Mouse (Mus musculus): ENCODE data around the gene Slc37a1.
A peak's percentile ranks its signal among the peaks of the same experiment; 100 is the strongest.

Gene Slc37a1

DNA sequence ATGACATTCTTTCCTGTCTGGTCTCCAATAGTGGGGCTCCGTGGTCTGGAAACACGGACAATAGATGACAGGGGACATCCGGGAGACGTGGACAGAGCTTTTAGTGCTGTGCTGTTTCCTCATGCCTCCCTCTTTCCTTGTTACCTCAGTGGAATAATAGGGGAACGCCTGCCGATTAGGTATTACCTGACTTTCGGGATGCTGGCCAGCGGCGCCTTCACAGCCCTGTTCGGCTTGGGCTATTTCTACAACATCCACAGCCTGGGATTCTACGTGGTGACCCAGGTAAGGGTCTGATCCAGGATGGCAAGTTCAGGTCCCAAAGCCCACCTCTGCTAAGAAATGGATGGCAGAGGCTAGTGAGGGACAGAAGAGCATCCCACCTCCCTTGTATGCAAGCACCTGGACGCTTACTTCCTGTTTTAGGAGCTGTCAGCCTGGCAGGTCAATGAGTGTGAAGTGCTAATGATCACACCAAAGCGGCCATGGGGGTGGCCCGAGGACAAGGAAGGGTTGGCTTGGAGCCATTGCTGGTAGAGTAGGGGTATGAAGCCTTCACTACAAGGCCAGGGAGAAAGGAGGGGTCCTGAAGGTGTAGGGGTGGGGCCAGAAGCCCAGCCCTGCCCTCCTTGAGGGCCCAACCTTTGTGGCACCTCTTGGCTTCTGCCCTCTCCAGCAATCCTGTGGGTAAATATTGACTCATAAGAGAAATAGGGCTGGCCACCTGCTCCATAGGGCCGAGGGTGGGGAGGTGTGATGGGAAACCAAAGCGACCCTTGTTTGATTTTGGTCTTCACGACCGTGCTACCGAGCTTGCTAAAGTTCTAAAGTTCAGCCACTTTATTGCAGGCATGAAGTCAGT is 32.5 kb downstream of the Slc37a1 start:
- DNase-seq (ENCODE audit: low spot score): no peak

DNA sequence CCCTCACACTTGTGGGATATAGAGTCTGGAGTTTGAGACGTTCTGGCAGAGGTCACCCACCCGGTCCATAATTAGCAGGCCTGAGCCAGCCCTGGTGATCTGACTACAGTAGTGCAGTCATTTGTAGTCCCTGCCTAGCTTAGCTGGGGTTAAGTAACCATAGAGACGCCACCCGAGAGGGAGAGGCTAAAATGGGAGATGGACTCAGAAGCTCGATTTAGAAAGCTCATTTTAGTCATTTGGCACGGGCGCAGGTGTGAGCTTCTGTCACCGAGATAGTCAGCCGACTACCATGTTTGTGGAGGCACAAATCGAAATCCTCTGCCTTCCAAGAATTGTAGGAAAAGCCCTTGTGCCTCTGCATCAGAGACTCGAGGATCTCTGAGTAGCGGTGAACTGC is 34.8 kb downstream of the Slc37a1 start:
- no peak for DNase-seq (ENCODE audit: low spot score)

DNA sequence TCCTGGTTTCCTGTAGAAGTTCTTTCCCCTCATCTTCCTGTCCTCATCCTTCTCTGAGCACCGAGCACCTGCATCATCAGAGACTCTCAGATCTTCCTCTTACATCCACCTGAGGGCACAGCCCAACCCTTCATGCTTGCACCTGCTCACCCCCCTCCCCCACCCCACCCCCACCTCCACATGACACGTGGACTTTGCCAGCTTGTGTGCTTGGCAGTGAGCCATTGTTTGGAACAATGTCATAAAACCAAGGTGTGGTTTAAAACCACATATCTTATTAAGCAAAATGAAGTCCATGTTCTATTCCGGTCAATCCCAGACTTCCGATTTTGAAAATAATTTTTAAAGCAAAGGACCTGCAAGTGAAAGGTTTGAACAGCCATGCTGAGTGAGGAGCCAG is 35.9 kb downstream of the Slc37a1 start:
- DNase-seq (ENCODE audit: low spot score): no peak

DNA sequence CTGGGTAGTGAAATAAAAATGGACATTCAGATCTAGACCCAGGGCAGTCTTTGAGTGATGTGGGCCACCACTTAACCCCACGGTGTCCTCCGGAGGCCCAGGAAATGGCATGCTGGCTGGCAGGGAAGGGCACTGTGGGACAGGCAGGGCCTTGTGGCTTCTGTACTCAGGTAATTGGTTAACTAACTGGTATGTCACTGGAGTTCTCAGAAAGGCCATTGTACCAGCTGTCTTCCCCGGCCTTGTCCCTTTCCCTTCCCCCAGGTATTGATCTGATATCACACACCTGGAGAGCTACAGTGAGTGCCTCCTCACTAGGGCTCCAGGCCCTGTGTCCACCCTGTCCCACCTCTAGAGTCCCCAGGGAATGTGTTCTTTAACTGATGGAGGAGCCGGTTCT is 36.8 kb downstream of the Slc37a1 start:
- DNase-seq (ENCODE audit: low spot score): no peak

DNA sequence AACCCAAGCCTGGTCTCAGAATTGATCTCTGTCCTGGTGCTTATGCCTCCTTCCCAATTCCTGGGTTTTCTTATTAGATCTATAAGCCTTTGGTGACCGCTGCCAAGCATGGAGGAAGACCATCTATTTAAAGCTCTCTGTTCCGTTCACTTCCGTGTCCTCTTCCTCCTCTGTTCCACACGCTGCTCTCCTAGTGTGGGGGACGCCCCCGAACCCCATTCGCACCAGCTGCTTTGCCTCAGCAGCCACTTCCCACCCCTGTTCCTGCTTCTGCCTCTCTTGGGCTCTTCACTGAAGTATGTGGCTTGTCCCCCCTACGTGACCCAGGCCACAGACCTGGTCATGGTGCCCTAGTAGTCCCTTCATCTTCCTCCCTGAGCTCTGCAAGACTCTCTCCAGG is 37.6 kb downstream of the Slc37a1 start:
- no peak for DNase-seq (ENCODE audit: low spot score)

DNA sequence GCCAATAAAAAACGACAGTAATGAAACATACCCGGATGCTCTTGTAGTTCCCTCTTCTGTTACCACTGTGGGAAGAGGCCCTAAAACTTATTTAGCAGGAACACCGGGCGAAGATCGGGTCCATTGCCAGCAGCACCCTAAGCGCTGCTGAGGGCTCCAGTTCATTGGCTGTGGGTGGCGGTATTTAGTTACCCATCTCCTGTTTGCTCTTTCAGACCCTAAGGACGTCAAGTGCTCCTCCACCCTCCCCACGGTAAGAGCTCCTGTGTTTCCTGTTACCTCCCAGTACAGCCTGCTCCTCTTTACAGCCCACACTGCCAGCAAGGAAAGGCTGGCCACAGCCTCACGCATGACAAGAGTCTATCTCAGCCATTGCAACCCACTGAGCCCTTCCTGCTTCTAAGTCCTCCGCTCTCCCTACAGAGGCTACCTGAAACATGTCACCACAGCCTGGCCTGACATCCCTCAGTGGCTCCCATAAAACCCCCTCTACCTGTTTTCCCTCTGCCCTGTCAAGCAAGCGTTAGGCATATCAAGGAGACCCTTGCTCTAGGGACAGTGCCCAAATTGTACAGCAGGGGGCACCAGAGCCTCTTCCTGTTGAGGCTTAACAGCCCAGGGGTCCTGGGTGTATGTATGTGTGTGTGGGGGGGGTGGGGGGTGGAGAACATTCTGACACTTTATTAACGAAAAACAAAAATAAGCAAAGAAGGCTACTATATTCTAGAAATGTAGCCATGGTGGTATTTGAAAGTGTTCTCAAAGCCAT is 39.0 kb downstream of the Slc37a1 start:
- DNase-seq (ENCODE audit: low spot score): peak; percentile 70

DNA sequence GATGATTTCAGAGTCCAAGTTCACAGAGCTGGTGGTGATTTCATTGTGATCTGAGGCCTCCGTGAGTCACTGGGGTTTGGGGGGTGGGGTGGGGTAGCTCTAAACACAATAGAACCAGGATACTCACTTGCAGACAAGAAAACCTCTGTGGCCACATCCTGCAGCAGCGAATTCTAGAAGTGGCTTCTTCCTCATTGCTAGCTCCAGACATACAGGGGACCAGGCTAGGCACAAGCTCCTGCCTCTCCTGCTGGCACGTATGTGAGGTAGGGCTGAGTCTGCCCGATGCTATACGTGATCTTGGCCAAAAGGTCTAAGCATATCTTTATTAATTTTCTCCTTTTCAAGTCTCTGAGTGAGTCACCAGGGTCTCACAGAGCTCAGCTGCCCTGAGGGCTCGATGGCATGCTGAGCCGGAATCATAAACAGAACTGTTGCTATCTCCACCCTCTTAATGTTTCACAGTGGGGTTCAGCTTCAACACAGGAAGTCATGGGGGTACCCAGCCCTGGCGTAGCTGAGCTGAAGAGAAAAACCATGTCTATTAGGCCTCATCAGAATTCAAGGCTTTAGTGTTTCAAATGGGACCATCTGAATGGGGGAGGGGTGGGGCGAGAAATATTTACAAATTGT is 39.7 kb downstream of the Slc37a1 start:
- no peak for DNase-seq (ENCODE audit: low spot score)

DNA sequence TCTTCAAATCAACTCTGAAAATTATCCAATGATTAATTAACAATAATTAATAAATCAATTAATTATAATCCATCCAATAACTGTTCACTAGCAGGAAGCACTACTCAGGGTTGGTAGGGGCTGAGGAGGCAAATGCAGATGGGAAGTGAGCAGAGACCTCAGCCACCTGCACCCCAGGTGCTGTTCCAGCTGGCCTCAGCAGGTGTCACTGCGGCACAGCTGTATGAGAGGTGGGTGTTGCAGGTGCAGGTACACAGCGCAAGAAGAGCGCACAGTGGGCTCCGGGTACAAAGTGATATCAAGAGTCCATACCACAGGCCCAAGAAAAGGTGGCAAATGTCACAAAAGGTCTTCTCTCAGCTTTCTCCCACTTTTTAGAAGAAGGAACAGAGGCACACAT is 41.9 kb downstream of the Slc37a1 start:
- DNase-seq (ENCODE audit: low spot score): no peak

DNA sequence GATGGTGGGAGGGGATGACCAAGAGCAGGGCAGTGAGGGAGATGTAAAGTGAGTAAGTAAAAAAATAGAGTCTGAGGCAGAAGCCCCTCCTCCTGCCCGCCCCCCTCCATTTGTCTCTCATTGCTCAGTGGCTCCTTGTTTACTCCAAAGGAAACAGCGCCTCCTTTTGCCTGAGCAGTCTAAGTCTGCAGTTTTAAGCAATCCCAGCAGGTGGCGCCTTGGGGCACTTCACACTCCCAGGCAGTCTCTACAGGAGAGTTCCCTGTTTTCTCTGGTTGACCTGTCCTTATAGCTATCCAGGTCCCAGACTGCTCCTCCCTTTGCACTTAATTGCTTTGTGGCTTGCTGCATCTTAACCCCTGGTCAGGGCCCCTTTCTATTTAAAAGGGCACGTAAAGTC is 44.0 kb downstream of the Slc37a1 start:
- DNase-seq (ENCODE audit: low spot score): peak; percentile 83

DNA sequence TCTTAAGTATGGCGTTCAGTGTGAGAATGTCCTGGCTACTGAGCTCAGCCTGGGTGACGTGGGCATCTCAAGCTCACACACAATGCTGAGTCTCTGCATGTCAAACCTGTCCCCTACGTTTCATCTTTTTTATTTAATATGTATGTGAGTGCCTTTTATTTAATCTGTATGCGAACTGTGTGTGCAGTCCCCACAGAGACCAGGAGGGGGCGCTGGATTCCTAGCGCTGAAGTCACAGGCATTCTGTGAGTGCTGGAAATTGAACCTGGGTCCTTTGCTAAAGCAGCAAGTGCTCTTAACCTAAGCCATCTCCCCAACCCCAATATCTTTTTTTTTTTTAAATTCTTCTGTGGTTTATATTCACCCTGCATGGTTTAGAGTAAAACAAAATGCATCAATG is 44.7 kb downstream of the Slc37a1 start:
- no peak for DNase-seq (ENCODE audit: low spot score)

DNA sequence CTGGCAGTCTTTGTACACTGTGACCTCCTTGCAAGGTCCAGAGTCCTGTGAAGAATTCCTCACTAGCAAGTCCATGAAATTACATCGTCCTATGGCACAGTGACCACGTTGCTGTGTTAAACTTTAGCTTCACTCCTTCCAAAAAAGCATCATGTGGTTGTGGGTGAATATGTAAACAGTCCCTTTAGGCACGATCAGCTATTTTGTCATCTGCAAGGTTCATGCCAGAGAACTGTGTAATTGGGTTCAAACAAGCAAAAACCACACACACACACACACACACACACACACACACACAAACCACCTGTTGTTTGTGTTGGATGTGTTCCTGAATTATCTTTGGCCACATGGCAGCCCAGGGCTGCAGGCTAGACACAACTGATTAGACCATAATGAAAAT is 45.3 kb downstream of the Slc37a1 start:
- no peak for DNase-seq (ENCODE audit: low spot score)

DNA sequence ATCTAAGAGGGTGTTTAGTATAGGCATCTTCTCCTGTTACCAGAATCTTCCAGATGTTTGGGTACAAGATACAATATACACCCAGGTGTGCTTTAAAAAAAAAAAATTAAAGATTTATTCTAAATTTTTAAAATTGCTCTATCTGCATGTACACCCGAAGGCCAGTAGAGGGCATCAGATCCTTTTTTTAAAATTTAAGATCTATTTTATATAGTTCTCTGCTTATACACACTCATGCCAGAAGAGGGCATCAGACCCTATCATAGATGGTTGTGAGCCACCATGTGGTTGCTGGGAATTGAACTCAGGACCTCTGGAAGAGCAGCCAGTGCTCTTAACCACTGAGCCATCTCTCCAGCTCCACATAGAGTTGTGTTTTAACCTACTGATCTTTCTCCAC is 45.7 kb downstream of the Slc37a1 start:
- no peak for DNase-seq (ENCODE audit: low spot score)

DNA sequence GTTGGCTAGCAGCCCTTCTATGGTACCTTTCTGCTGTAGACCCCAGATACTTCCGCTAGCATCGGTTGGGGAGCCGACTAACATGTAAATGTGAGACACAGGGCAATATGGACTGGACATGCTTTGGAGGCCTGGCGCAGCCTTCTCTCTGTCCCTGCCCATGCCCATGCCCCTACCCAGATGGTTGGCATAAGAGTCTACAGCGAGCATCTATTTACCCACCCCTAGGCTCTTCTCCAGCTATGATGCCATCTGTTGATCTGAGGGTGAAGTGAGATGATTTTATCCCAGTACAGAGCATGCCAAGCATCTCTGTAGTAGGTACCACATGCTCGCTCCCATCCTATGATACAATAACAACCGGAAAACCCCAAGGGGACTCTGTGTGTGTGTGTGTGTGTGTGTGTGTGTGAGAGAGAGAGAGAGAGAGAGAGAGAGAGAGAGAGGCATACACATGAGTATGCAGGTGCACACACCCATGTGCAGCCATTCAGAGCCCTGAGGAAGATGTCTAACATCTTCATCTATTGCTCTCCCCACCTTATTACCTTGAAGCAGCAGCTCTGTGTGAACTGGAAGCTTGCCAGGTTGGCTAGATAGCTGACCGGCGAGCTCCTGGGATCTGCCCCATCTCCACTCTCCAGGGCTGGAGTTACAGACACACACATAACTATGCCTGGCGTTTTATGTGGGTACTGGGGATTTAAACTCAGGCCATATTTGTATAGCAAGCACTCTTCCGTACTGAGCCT is 48.1 kb downstream of the Slc37a1 start:
- DNase-seq (ENCODE audit: low spot score): no peak

DNA sequence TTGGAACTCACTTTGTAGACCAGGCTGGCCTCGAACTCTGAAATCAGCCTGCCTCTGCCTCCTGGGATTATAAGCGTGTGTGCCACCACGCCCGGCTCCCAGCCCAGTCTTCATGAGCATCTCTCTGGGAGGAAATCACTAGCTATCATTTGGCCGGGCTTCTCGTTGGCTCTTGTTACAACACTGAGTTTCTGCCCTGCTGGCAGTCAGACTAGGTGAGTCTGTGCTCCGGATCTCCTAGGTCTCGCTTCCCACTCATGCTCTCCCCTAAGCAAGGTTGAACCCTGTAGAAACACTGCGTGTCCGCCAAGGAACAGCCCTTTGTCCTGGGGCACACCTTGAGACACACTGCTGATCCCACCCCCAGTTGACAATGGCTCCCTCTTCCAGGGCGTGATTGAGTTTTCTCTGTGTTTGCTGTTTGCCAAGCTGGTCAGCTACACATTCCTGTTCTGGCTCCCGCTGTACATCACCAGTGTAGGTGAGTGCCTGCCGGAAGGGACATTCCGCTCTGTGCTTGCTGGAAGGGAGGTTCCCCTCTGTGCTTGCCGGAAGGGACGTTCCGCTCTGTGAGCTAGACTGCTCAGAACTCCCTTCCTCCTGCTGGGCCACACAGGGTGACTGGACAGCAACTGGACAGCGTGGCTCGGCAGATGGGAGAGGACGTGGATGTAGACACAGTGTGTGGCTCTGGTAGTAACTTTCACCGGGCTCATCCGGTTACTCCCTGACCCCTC is 48.9 kb downstream of the Slc37a1 start:
- DNase-seq (ENCODE audit: low spot score): no peak

DNA sequence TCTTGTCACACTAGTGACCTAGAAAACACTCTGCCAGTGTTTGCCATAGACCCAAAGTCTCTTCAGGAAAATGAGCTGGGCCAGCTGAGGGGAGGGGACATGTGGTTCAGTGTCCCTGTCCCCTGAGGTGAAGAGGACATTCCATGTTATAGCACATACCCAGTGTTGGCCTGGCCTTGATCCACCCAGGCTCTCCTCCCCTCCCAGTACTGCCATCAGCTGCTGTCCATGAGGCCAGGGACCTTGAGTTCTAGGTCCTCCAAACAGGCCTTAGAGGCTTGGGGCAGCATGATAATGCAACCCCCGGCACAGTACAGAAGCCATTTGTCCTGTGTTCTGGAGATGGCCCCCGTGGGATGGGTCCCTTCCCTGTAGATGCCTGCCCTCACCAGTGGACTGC is 53.2 kb downstream of the Slc37a1 start:
- no peak for DNase-seq (ENCODE audit: low spot score)

DNA sequence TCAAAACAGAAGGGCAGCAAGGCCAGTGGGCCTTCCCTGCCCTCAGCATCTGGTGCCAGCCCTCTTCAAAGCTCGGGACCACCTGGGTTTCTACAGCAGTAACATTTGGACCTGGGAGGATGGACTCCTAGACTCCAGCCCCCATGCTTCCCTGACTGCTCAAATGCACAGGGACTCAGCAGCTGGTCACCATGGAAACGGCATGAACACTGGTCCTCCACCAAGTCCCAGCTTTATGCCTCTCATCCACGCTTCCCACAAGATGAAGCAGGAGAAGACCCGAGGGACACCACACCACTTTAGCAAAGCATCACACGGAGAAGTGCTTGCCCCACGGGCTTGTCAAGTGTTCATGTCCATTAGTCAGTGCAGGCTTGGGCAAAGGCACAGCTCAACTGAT is 55.6 kb downstream of the Slc37a1 start:
- no peak for DNase-seq (ENCODE audit: low spot score)

DNA sequence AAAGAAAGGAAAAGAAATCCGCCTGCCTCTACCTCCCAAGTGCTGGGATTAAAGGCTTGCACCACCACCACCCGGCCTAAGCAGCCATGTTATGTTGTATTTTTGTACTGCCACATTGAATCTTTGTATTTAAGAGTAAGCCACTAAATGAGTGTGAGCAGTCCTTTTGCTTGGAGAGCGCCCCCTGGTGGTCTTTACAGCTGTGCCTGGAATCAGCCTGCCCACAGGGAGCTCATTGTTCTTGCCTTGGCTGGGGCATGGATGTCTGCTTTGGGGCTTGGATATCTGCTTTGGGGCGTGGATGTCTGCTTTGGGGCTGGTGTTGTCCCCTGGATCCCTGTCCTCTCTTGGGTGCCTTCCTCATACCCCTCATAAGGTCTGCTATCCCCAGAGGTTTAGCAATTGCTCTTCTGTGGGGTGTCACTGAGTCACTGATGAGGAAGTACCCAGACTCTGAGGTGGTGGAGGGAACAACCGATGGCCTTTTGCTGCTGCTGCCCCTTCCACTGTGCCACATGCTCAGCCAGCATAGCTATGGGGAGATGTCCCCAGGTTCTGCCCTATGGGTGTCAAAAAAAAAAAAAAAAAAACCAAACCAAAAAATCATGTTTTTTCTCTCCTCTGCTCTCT is 57.7 kb downstream of the Slc37a1 start:
- DNase-seq (ENCODE audit: low spot score): peak; percentile 87

DNA sequence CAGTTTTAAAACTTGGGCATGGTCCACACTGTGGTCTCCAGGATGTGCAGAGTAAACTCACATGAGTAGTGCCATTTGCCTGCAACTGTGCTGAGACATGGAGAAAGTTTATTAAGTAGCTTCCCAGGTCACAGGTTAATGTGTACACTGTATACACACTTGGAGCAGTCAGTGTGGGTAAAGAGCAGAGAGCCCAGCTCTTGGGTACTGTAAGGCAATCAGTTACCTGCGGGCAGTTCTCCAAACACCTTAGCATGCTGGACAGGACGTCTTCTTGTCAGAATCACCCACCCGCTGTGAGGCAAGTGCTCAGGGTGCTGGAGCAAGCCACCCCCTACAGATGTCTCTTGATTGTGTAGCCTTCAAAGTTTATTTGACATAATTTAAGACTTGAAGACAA is 58.2 kb downstream of the Slc37a1 start:
- DNase-seq (ENCODE audit: low spot score): no peak

DNA sequence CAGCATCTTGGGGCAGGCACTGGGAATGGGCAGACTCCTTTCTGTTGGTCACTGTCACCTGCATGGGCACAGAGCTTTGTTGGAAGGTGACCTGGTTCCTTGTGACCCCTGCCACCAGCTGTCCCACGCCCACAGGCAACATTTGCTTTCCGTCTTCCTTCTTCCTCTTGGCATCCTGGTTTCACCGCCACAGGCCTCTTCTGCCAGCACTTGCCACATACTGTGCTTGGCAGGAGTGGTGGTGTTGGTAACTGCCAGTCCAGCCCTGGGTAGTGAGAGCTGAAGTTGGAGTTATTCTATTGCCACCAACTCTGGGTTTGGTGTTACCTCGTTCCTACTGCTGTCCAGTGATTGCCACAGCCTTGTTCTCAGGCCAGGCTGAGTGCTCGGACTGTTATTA is 61.5 kb downstream of the Slc37a1 start:
- no peak for DNase-seq (ENCODE audit: low spot score)

DNA sequence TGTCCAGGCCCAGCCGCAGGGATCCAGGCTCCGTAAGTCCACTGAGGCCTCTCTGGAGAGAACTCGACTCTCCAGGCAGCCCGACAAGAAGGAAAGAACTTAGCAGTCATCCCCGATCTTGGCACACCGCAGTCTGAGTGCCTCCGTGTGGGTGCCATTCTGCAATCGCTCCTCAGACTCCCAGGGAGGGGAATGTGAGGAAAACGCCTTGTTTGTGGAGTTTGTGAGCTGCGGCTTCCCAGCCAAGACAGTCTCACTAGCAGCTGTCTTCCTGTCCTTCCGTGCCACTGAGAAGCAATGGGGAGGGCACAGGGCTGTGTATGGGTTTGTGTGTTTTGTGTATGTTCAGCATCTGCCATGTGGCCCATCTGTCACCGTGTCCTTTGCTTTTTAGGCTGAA is 62.8 kb downstream of the Slc37a1 start:
- DNase-seq (ENCODE audit: low spot score): no peak

DNA sequence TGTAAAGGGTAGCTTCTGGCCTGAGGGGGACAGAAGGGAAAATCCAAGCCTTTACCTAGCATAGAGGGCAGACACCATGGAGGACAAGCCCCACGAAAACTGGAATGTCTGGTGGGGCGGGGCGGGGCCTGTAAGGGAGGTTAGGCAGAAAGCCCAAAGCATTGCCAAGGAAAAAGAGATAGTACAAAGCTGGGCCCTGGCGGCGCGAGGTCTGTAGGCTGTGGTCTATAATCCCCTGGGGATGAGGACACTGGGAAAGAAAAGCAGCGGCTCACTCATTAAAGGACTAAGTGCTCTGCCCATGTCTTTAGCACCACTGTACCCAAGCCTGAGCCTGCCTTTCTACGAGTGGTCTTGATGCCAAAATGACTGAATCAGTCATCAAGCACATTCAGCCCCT is 65.4 kb downstream of the Slc37a1 start:
- no peak for DNase-seq (ENCODE audit: low spot score)
